Mouse (Mus musculus) embryonic facial prominence, embryonic 10.5 days (tissue): ENCODE measurements around the gene Il1rap. TPM values are rescaled to one million over a fixed set of nuclear protein-coding genes. Genes with fewer than 3 reads are reported as not detected.
A peak's percentile ranks its signal among the peaks of the same experiment; 100 is the strongest.

ENCODE experiments used
- DNase-seq: peaks from one replicate; pipeline ENCODE4 v3.0.0-alpha.2; 2017; ENCODE audit warnings: low spot score
- H3K27ac ChIP-seq: fragments of 300-500 bp; sonication (generic); replicated peaks from 2 replicates; pipeline ENCODE4 v1.5.1; 2016; ENCODE audit warnings: mild to moderate bottlenecking
- H3K27me3 ChIP-seq: fragments of 300-500 bp; sonication (generic); replicated peaks from 2 replicates; pipeline ENCODE4 v1.6.1; 2016; ENCODE audit warnings: low read depth, mild to moderate bottlenecking; ENCODE audit not compliant: poor library complexity, severe bottlenecking
- H3K36me3 ChIP-seq: fragments of 300-500 bp; sonication (generic); replicated peaks from 2 replicates; pipeline ENCODE4 v1.6.1; 2016; ENCODE audit warnings: mild to moderate bottlenecking, moderate library complexity
- H3K4me1 ChIP-seq: fragments of 300-500 bp; sonication (generic); 2 replicates; pipeline ENCODE4 v1.6.1; 2016
- H3K4me3 ChIP-seq: fragments of 300-500 bp; sonication (generic); 2 replicates; pipeline ENCODE4 v1.5.1; 2016; ENCODE audit warnings: mild to moderate bottlenecking, moderate library complexity
- H3K9me3 ChIP-seq: fragments of 300-500 bp; sonication (generic); 2 replicates; pipeline ENCODE4 v1.6.1; 2016; ENCODE audit warnings: mild to moderate bottlenecking
- WGBS: fragments of 180-500 bp; shearing (Covaris S2); methylation state at CpG from one replicate; pipeline ENCODE4 v1.1.7; 2016; 5-methylcytosine and 5-hydroxymethylcytosine counted together
- polyA plus RNA-seq: library from polyadenylated mRNA; unstranded; fragments of >200 nt; fragmentation: Nextera tagmentation; extraction: Ambion mirVana; gene quantifications from 2 replicates; pipeline ENCODE4 v1.2.1, GENCODE M21; 2016

Gene Il1rap
- polyA plus RNA-seq, 1 experiment from 2014 or later = 3.0 TPM

GRCm38 (mm10) chr16:26581913-26582376, 441 bp downstream of the Il1rap start:
- Histone ChIP-seq H3K27me3 (peaks cover 28% of the 10 kb centered on the region), H3K27ac (peak overlapping the region; percentile 76), H3K36me3 (no peaks in the 10 kb centered on the region), H3K9me3 (no peaks in the 10 kb centered on the region), H3K4me1 (peaks cover 5% of the 10 kb centered on the region; the same call in 1 of the 2 replicates), H3K4me3 (peak overlapping the region; percentile 74)
- DNase-seq = no peak
- WGBS = under 1% methylated on average over 16 of the region's 16 CpGs

GRCm38 (mm10) chr16:26585806-26586205, 4.3 kb downstream of the Il1rap start:
- WGBS = 88% methylated on average over 5 of the region's 5 CpGs
- Histone ChIP-seq H3K4me3 (no peak overlapping the region), H3K27ac (no peak overlapping the region), H3K27me3 (peaks cover 16% of the 10 kb centered on the region), H3K9me3 (no peaks in the 10 kb centered on the region), H3K4me1 (peaks cover 5% of the 10 kb centered on the region; the same call in 1 of the 2 replicates), H3K36me3 (no peaks in the 10 kb centered on the region)
- no peak for DNase-seq

GRCm38 (mm10) chr16:26590897-26591570, 9.5 kb downstream of the Il1rap start:
- Histone ChIP-seq H3K27me3 (no peaks in the 10 kb centered on the region), H3K9me3 (no peaks in the 10 kb centered on the region), H3K4me1 (no peaks in the 10 kb centered on the region), H3K4me3 (no peak overlapping the region), H3K36me3 (no peaks in the 10 kb centered on the region), H3K27ac (no peak overlapping the region)
- 85% methylated on average over 4 of the region's 4 CpGs for WGBS
- no peak for DNase-seq

- Histone ChIP-seq H3K36me3 (no peaks in the 10 kb centered on the region), H3K9me3 (no peaks in the 10 kb centered on the region), H3K27ac (no peak overlapping the region), H3K27me3 (no peaks in the 10 kb centered on the region), H3K4me3 (no peak overlapping the region), H3K4me1 (no peaks in the 10 kb centered on the region)
- WGBS = 46% methylated on average over 7 of the region's 7 CpGs
- no peak for DNase-seq
Measured at GRCm38 (mm10) chr16:26596440-26596839, 14.9 kb downstream of the Il1rap start.

- no peak for DNase-seq
- WGBS = 87% methylated on average over 7 of the region's 7 CpGs
Measured at GRCm38 (mm10) chr16:26597307-26597706, 15.8 kb downstream of the Il1rap start.

GRCm38 (mm10) chr16:26598591-26598990, 17.1 kb downstream of the Il1rap start:
- Histone ChIP-seq H3K27ac (no peak overlapping the region), H3K4me1 (no peaks in the 10 kb centered on the region), H3K4me3 (no peak overlapping the region), H3K9me3 (no peaks in the 10 kb centered on the region), H3K27me3 (no peaks in the 10 kb centered on the region), H3K36me3 (no peaks in the 10 kb centered on the region)
- 82% methylated on average over 5 of the region's 5 CpGs for WGBS
- DNase-seq = no peak

More at GRCm38 (mm10) chr16:26597307-26597706, 15.8 kb downstream of the Il1rap start:
- H3K4me3 ChIP-seq = no peak overlapping the region
- H3K9me3 ChIP-seq = no peaks in the 10 kb centered on the region
- no peaks in the 10 kb centered on the region for H3K27me3 ChIP-seq
- H3K27ac ChIP-seq = no peak overlapping the region
- H3K4me1 ChIP-seq = no peaks in the 10 kb centered on the region
- H3K36me3 ChIP-seq = no peaks in the 10 kb centered on the region

GRCm38 (mm10) chr16:26601482-26601881, 20.0 kb downstream of the Il1rap start:
- no peak overlapping the region for H3K4me3 ChIP-seq
- no peaks in the 10 kb centered on the region for H3K4me1 ChIP-seq
- H3K36me3 ChIP-seq = no peaks in the 10 kb centered on the region
- no peak overlapping the region for H3K27ac ChIP-seq
- no peaks in the 10 kb centered on the region for H3K27me3 ChIP-seq
- H3K9me3 ChIP-seq = no peaks in the 10 kb centered on the region
- 92% methylated on average over 1 of the region's 1 CpGs for WGBS
- no peak for DNase-seq

GRCm38 (mm10) chr16:26604621-26605020, 23.1 kb downstream of the Il1rap start:
- H3K27me3 ChIP-seq = no peaks in the 10 kb centered on the region
- no peak for DNase-seq
- H3K4me1 ChIP-seq = no peaks in the 10 kb centered on the region
- no peaks in the 10 kb centered on the region for H3K36me3 ChIP-seq
- no peak overlapping the region for H3K27ac ChIP-seq
- 81% methylated on average over 3 of the region's 3 CpGs for WGBS
- no peak overlapping the region for H3K4me3 ChIP-seq
- H3K9me3 ChIP-seq = no peaks in the 10 kb centered on the region

GRCm38 (mm10) chr16:26608003-26608402, 26.5 kb downstream of the Il1rap start:
- H3K27ac ChIP-seq = no peak overlapping the region
- WGBS = 95% methylated on average over 2 of the region's 2 CpGs
- no peak for DNase-seq
- H3K9me3 ChIP-seq = no peaks in the 10 kb centered on the region
- H3K4me1 ChIP-seq = no peaks in the 10 kb centered on the region
- H3K36me3 ChIP-seq = no peaks in the 10 kb centered on the region
- no peaks in the 10 kb centered on the region for H3K27me3 ChIP-seq
- no peak overlapping the region for H3K4me3 ChIP-seq

- no peaks in the 10 kb centered on the region for H3K36me3 ChIP-seq
- H3K9me3 ChIP-seq = no peaks in the 10 kb centered on the region
- H3K27me3 ChIP-seq = no peaks in the 10 kb centered on the region
- H3K4me3 ChIP-seq = no peak overlapping the region
- 74% methylated on average over 1 of the region's 1 CpGs for WGBS
- no peaks in the 10 kb centered on the region for H3K4me1 ChIP-seq
- no peak overlapping the region for H3K27ac ChIP-seq
- DNase-seq = no peak
Measured at GRCm38 (mm10) chr16:26610508-26610907, 29.0 kb downstream of the Il1rap start.

GRCm38 (mm10) chr16:26612499-26613220, 31.2 kb downstream of the Il1rap start:
- H3K4me3 ChIP-seq = no peak overlapping the region
- DNase-seq = no peak
- no peaks in the 10 kb centered on the region for H3K9me3 ChIP-seq
- no peak overlapping the region for H3K27ac ChIP-seq
- H3K4me1 ChIP-seq = no peaks in the 10 kb centered on the region
- no peaks in the 10 kb centered on the region for H3K36me3 ChIP-seq
- no peaks in the 10 kb centered on the region for H3K27me3 ChIP-seq
- 87% methylated on average over 10 of the region's 10 CpGs for WGBS

- no peaks in the 10 kb centered on the region for H3K27me3 ChIP-seq
- H3K4me3 ChIP-seq = no peak overlapping the region
- DNase-seq = no peak
- WGBS = 91% methylated on average over 1 of the region's 1 CpGs
- no peaks in the 10 kb centered on the region for H3K36me3 ChIP-seq
- H3K9me3 ChIP-seq = no peaks in the 10 kb centered on the region
- H3K4me1 ChIP-seq = no peaks in the 10 kb centered on the region
- H3K27ac ChIP-seq = no peak overlapping the region
Measured at GRCm38 (mm10) chr16:26623141-26623540, 41.6 kb downstream of the Il1rap start.

GRCm38 (mm10) chr16:26626065-26626464, 44.6 kb downstream of the Il1rap start:
- H3K4me3 ChIP-seq = no peak overlapping the region
- H3K36me3 ChIP-seq = no peaks in the 10 kb centered on the region
- no peaks in the 10 kb centered on the region for H3K9me3 ChIP-seq
- no peaks in the 10 kb centered on the region for H3K27me3 ChIP-seq
- no peak for DNase-seq
- no peaks in the 10 kb centered on the region for H3K4me1 ChIP-seq
- WGBS = 57% methylated on average over 3 of the region's 3 CpGs
- no peak overlapping the region for H3K27ac ChIP-seq
